Mouse (Mus musculus) thymus, adult 2 months (tissue): ENCODE data around the gene Ppp3ca. TPM values are rescaled to one million over a fixed set of nuclear protein-coding genes. Genes with fewer than 3 reads are reported as not detected.

Experiments used
- DNase-seq: peaks from one replicate; pipeline ENCODE4 v3.0.0; 2021
- H3K27ac ChIP-seq: fragments of 200-500 bp; 2 replicates; pipeline ENCODE4 v1.5.1; 2012; ENCODE audit warnings: low read length, control low read depth; ENCODE audit not compliant: control insufficient read depth, insufficient read depth
- H3K27me3 ChIP-seq: fragments of 200-500 bp; 2 replicates; pipeline ENCODE4 v1.6.1; 2012; ENCODE audit warnings: mild to moderate bottlenecking, low read length, moderate library complexity, mixed read lengths; ENCODE audit not compliant: control insufficient read depth, insufficient read depth
- H3K36me3 ChIP-seq: fragments of 200-500 bp; 2 replicates; pipeline ENCODE4 v1.6.1; 2012; ENCODE audit warnings: mild to moderate bottlenecking, low read length, moderate library complexity; ENCODE audit not compliant: control insufficient read depth, insufficient read depth
- H3K4me1 ChIP-seq: fragments of 200-500 bp; replicated peaks from 2 replicates; pipeline ENCODE4 v1.6.1; 2012; ENCODE audit warnings: low read length; ENCODE audit not compliant: control insufficient read depth, insufficient read depth
- H3K4me3 ChIP-seq: fragments of 200-500 bp; 2 replicates; pipeline ENCODE4 v1.5.1; 2012; ENCODE audit warnings: mild to moderate bottlenecking, low read length, control low read depth, moderate library complexity; ENCODE audit not compliant: control insufficient read depth, insufficient read depth
- CTCF ChIP-seq: fragments of 200-500 bp; IDR thresholded peaks from 2 replicates; pipeline ENCODE4 v1.5.1; 2012; ENCODE audit warnings: mild to moderate bottlenecking, control low read depth, low read length, moderate library complexity, borderline replicate concordance; ENCODE audit not compliant: control insufficient read depth, poor library complexity, insufficient read depth; ENCODE audit errors: extremely low read depth
- POLR2A ChIP-seq: fragments of 200-500 bp; IDR thresholded peaks from 2 replicates; pipeline ENCODE4 v1.6.1; 2012; ENCODE audit warnings: mild to moderate bottlenecking, low read length, control low read depth, moderate library complexity; ENCODE audit not compliant: control insufficient read depth, poor library complexity, insufficient read depth; ENCODE audit errors: extremely low read depth
- WGBS: fragments of 180-500 bp; shearing (Covaris S2); methylation state at CpG from one replicate; pipeline ENCODE4 v1.1.7; 2018; 5-methylcytosine and 5-hydroxymethylcytosine counted together
- polyA plus RNA-seq: library from polyadenylated mRNA; depleted of rRNA; stranded (reverse); fragments of >200 nt; gene quantifications from 2 replicates; pipeline ENCODE4 v1.2.3, GENCODE M21; 2012

Ppp3ca gene
- polyA plus RNA-seq, 1 experiment, result 5.6 TPM

DNA sequence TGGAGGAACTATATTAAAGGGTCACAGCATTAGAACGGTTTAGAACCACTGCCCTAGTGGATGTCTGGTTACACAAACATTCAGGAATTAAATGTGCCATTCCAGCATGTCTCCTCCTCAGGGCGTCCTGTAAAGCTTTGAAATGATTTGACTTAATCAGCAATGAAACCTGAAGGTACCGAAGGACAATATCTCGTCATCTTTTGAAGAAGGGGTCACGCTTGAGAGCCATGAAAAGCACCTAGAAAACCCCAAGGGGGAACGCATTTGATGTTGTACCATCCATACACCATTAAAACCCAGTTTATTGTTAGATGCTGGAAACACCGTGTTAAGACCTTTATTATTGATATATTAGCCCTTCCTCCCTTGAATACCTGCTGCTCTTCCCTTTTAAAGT is 36.8 kb downstream of the Ppp3ca start:
- WGBS, result 95% methylated on average over 7 of the region's 7 CpGs
- DNase-seq, result no peak
- H3K27me3 ChIP-seq, result no peaks in the 10 kb centered on the region
- no peak overlapping the region for H3K27ac ChIP-seq
- peaks cover 2% of the 10 kb centered on the region; the same call in 1 of the 2 replicates for H3K4me1 ChIP-seq
- H3K36me3 ChIP-seq, result no peaks in the 10 kb centered on the region
- no peak overlapping the region for H3K4me3 ChIP-seq
- TF ChIP-seq POLR2A (no peak), CTCF (no peak)

DNA sequence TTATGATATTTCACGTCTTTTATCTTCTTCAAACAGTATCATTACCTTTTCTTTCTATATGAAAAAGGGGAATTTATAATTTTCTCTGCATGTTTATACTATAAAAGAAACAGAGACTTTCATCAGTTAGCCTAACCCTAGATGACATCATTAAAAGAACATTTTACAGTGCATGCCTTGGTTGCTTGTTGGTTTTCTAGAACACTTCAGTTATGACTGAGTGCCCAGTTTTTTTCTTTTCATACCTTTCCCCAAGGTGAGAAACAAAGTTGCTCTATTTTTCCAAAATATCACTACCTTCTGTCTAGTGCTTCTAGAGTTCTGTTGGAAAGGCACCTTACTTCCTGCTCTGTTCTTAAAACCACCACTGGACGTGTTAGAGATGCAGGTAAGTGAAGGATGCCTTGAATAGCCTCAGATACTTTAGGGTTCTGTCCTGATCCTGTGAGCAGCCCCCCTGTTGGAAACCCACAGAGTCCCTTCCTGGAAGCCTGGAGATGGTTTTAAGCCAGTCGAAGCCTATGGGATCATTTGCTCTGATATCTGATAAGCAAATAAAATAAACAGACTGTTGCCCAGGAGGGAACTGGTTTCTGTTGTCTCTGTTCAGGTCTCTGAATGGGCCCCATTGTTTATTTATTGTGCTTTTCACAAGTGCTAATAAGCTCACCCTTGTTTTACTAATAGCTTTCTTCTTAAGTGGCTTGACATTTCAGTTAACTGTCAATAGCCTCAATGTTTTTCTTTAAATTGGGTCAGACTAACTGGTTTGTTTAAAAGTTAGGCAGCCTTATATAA is 37.5 kb downstream of the Ppp3ca start:
- no peak for TF ChIP-seq POLR2A
- no peak for TF ChIP-seq CTCF
- Histone ChIP-seq H3K27me3 (no peaks in the 10 kb centered on the region), H3K4me1 (peaks cover 2% of the 10 kb centered on the region; the same call in 1 of the 2 replicates), H3K36me3 (no peaks in the 10 kb centered on the region), H3K27ac (no peak overlapping the region), H3K4me3 (no peak overlapping the region)
- no peak for DNase-seq
- 75% methylated on average over 3 of the region's 3 CpGs for WGBS

DNA sequence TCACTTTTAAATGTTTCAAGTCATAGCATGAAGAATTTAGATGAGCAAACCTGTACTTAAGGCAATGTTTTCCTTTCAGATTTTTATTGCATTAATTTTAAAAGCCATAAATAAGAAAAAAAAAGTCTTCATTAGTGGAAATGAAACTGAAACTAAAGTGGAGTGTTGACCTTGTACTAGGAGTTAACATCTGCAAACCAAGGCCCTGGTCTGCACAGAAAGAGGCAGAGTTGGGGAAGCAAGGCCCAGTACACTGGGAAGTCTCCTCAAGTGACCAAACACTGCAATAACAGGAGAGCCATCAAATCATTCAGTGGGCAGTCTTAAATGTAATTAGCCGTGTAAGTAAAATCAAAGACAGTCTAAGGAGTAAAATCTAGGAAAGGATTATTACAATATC is 38.3 kb downstream of the Ppp3ca start:
- no peak for DNase-seq
- H3K27ac ChIP-seq, result no peak overlapping the region

DNA sequence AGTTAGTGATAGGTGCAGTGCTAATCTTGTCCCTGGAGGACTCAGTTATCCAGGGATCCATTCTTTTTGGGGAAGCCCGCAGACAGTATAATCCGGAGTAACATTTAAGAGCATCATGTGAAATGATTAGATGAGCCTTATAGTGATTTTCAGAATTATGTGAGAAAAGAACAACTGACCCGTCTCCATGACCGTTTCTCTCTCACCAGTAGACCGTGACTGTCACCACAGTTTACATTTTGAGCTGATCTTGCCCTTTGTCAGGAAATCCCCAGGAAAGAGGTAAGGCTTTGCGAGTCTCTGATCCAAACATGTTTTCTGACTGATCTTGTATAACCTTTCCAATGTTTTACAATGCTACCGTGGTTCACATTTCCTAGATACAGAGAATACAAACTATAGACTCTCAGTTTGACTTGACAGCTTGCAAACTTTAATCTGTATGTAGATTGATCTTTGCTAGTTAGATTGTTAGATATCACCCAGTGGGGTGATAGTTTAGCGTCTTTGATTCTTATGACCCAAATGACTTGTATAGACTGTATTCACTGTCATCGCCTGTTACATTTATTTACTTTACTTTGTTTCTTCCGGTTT is 40.5 kb downstream of the Ppp3ca start:
- Histone ChIP-seq H3K4me1 (peaks cover 2% of the 10 kb centered on the region; the same call in 1 of the 2 replicates), H3K4me3 (no peak overlapping the region), H3K27me3 (no peaks in the 10 kb centered on the region), H3K36me3 (no peaks in the 10 kb centered on the region), H3K27ac (no peak overlapping the region)
- no peak for DNase-seq
- WGBS, result 87% methylated on average over 10 of the region's 10 CpGs
- no peak for TF ChIP-seq CTCF
- no peak for TF ChIP-seq POLR2A

More for the DNA sequence above, 38.3 kb downstream of the Ppp3ca start:
- no peaks in the 10 kb centered on the region for H3K36me3 ChIP-seq
- TF ChIP-seq POLR2A (no peak), CTCF (no peak)
- H3K27me3 ChIP-seq, result no peaks in the 10 kb centered on the region
- WGBS, result 38% methylated on average over 1 of the region's 1 CpGs
- H3K4me1 ChIP-seq, result peaks cover 2% of the 10 kb centered on the region; the same call in 1 of the 2 replicates
- no peak overlapping the region for H3K4me3 ChIP-seq

DNA sequence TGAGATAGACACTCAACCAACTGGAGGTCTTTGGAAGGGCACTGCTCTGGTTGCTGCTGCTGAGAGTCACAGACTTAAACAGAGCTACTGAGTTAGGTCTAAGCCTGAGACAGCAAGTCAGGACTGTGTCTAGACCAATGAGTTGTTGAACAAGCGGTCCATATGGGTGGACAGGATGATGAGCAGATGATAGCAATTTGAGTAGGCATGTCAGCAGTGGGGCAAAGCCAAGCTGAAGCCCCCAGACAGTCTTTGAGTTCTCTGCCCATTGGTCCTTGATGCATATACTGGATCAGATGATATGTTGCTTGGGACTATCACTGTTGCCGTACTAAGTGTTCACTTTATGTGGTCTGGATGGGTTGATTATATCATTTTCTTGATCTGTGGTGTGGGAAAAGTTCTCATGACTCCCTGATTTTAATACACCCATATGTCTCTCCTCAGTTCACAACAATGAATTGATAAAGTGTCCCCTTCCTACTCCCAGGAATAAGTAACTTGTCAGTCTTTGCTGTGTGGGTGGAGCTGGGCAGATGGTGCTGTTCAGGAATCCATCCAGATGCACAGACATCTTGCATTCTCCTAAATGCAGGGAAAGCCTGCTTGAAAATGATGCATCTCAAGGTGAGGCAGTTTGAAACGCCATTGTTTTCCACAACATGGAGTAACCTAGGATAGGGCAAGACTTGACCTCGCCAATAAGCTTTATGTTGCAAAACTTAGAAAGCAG is 44.5 kb downstream of the Ppp3ca start:
- H3K36me3 ChIP-seq, result no peaks in the 10 kb centered on the region
- peaks cover 3% of the 10 kb centered on the region; the same call in 1 of the 2 replicates for H3K4me1 ChIP-seq
- TF ChIP-seq POLR2A, result no peak
- TF ChIP-seq CTCF, result no peak
- no peak overlapping the region for H3K27ac ChIP-seq
- WGBS, result 96% methylated on average over 4 of the region's 4 CpGs
- DNase-seq, result no peak
- no peaks in the 10 kb centered on the region for H3K27me3 ChIP-seq
- H3K4me3 ChIP-seq, result no peak overlapping the region

DNA sequence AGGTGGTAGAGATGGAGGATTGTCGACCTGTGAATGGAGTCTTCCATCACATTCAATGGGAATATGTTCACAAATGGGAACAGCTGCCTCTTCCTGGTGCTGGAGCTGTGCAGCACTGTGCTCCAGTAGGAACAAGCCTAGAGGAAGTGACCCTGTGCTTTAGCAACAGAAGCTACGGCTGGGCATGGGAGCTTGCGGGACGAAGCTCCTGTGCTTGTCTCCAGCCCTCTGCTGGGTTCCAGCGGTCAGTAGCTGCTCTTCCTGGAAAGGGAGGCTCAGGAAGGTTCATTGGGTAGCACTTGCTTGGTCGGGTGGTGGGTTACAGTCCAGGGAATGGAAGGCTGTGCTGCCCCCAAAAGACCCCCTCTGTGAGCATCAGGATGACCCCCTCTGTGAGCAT is 46.3 kb downstream of the Ppp3ca start:
- Histone ChIP-seq H3K4me1 (peaks cover 3% of the 10 kb centered on the region; the same call in 1 of the 2 replicates), H3K27ac (no peak overlapping the region), H3K36me3 (no peaks in the 10 kb centered on the region), H3K27me3 (no peaks in the 10 kb centered on the region), H3K4me3 (no peak overlapping the region)
- 93% methylated on average over 6 of the region's 6 CpGs for WGBS
- TF ChIP-seq CTCF, result no peak
- no peak for TF ChIP-seq POLR2A
- DNase-seq, result no peak
